Mouse (Mus musculus) heart, embryonic 13.5 days (tissue): ENCODE measurements around the gene Cyp27a1. TPM values are rescaled to one million over a fixed set of nuclear protein-coding genes. Genes with fewer than 3 reads are reported as not detected.
A peak's percentile ranks its signal among the peaks of the same experiment; 100 is the strongest.

Source experiments
- ATAC-seq: fragments of 200-750 bp; cut with Nextera tagmentation; 2 replicates; pipeline ENCODE4 v1.8.0; 2017; ENCODE audit warnings: moderate TSS enrichment; ENCODE audit not compliant: insufficient number of reproducible peaks, low FRiP score, low TSS enrichment; ENCODE audit errors: extremely low read depth
- H3K27ac ChIP-seq: fragments of 300-500 bp; sonication (generic); replicated peaks from 2 replicates; pipeline ENCODE4 v1.5.1; 2015; ENCODE audit warnings: moderate library complexity, mild to moderate bottlenecking, inconsistent platforms
- H3K27me3 ChIP-seq: fragments of 300-500 bp; sonication (generic); replicated peaks from 2 replicates; pipeline ENCODE4 v1.6.1; 2015; ENCODE audit warnings: mild to moderate bottlenecking, inconsistent platforms
- H3K36me3 ChIP-seq: fragments of 300-500 bp; sonication (generic); 2 replicates; pipeline ENCODE4 v1.6.1; 2015; ENCODE audit warnings: mild to moderate bottlenecking, inconsistent platforms
- H3K4me1 ChIP-seq: fragments of 300-500 bp; sonication (generic); 2 replicates; pipeline ENCODE4 v1.6.1; 2015; ENCODE audit warnings: inconsistent platforms
- H3K4me2 ChIP-seq: fragments of 300-500 bp; sonication (generic); 2 replicates; pipeline ENCODE4 v1.6.1; 2015; ENCODE audit warnings: inconsistent platforms, mild to moderate bottlenecking, moderate library complexity
- H3K4me3 ChIP-seq: fragments of 300-500 bp; sonication (generic); 2 replicates; pipeline ENCODE4 v1.5.1; 2015; ENCODE audit warnings: moderate library complexity, mild to moderate bottlenecking, inconsistent platforms
- H3K9ac ChIP-seq: fragments of 300-500 bp; sonication (generic); 2 replicates; pipeline ENCODE4 v1.6.1; 2015; ENCODE audit warnings: inconsistent platforms, mild to moderate bottlenecking, moderate library complexity
- H3K9me3 ChIP-seq: fragments of 300-500 bp; sonication (generic); 2 replicates; pipeline ENCODE4 v1.6.1; 2016; ENCODE audit warnings: inconsistent platforms
- WGBS: fragments of 180-500 bp; shearing (Covaris S2); methylation state at CpG from one replicate; pipeline ENCODE4 v1.1.7; 2015; ENCODE audit warnings: mixed read lengths; 5-methylcytosine and 5-hydroxymethylcytosine counted together
- polyA plus RNA-seq: library from polyadenylated mRNA; unstranded; fragments of >200 nt; fragmentation: Nextera tagmentation; extraction: Ambion mirVana; gene quantifications from 2 replicates; pipeline ENCODE4 v1.2.1, GENCODE M21; 2015

The Cyp27a1 gene
- polyA plus RNA-seq, 1 experiment from 2014 or later: 11.1 TPM

DNA sequence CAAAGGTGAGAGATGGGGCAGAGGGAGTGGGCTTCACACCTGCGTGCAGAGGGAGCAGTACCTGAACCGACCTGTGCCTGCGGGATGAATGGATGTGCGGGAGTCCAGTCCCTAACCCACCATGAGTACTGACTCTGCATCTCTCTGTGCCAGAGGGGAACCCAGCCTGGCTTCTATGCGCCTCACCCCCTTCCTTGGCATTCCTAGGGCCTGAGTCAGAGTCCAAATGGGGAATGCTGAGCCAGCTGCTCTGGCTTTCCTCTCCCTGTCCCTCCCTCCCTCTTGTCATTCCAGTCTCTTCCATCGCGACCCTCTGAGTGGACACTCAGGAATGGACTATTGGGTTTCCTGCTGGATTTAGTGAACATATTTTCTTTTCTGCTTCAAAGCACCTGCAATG, 35.9 kb downstream of the Cyp27a1 start:
- peak; percentile 39; the same call in 1 of the 2 replicates for ATAC-seq
- Histone ChIP-seq H3K27ac (peak overlapping the region; percentile 88), H3K9ac (peak overlapping the region; percentile 78)

DNA sequence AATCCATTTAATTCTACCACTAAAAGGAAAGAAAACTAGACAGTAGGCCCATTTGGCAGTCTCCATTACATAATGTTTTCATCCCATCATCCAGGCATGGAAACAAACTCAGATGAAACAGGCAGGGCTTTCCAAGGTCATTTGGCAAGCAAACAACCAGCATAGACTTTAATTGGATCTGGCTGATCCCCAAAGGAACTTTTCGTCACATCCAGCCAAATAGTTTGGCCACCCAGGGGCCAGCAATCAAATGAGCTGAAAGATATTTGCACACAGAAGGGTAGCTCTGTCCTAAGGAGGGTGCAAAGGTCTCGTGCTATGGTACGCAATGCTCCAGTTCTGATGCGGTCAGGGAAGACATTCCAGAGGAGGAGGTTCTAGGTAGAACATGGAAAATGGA, 37.3 kb downstream of the Cyp27a1 start:
- peaks cover 3% of the 10 kb centered on the region for H3K27me3 ChIP-seq
- no peak overlapping the region for H3K27ac ChIP-seq
- no peaks in the 10 kb centered on the region for H3K36me3 ChIP-seq
- H3K9me3 ChIP-seq: no peaks in the 10 kb centered on the region
- H3K4me1 ChIP-seq: peaks cover 38% of the 10 kb centered on the region
- H3K4me3 ChIP-seq: no peak overlapping the region
- ATAC-seq: no peak
- 82% methylated on average over 4 of the region's 4 CpGs for WGBS
- H3K4me2 ChIP-seq: no peak overlapping the region
- H3K9ac ChIP-seq: no peak overlapping the region

More for the DNA sequence above, 35.9 kb downstream of the Cyp27a1 start:
- WGBS: 27% methylated on average over 7 of the region's 7 CpGs
- Histone ChIP-seq H3K4me3 (peak overlapping the region; percentile 51), H3K4me2 (peak overlapping the region; percentile 69), H3K27me3 (peaks cover 3% of the 10 kb centered on the region), H3K9me3 (no peaks in the 10 kb centered on the region), H3K4me1 (peaks cover 38% of the 10 kb centered on the region), H3K36me3 (no peaks in the 10 kb centered on the region)

DNA sequence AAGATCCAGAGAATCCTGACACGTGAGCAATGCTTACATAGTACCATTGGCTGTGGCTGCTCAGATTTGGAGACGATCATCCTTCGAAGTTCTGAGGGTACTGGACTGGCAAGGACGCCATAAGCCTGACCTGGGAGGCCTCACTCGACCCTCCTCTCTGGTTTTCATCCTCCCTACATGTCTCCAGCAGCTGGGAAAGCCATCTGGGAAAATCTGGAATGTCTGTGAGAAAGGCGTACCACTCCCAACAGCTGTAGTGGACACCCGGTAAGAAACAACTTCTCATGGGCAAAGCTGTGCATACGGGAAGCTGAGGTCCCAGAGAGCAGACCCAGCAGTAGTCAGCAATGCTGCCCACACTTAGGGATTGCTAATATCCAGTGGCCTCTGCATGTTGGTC, 38.8 kb downstream of the Cyp27a1 start:
- H3K4me3 ChIP-seq: no peak overlapping the region
- 80% methylated on average over 8 of the region's 8 CpGs for WGBS
- H3K9me3 ChIP-seq: no peaks in the 10 kb centered on the region
- H3K4me2 ChIP-seq: no peak overlapping the region
- H3K27ac ChIP-seq: no peak overlapping the region
- peaks cover 34% of the 10 kb centered on the region for H3K4me1 ChIP-seq
- H3K27me3 ChIP-seq: peaks cover under 1% of the 10 kb centered on the region
- H3K36me3 ChIP-seq: no peaks in the 10 kb centered on the region
- ATAC-seq: no peak
- H3K9ac ChIP-seq: no peak overlapping the region

DNA sequence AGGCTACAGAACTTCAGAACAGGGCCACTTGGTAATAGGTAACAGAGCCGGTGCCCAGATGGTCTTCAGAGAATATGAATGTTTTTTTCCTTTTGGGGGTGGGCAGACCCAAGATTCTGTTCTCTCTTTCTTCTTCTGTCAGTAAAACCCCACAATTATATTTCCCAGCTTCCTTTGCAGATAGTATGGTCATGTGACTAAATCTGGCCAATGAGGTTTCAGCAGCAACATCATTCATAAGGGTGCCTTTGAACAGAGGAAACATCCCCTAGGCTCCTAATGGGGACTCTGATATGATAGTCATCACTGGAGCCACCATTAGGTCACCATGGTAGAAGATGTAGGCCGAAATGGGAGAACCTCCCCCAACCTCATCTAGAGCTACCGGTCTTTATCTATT, 39.5 kb downstream of the Cyp27a1 start:
- H3K27ac ChIP-seq: no peak overlapping the region
- no peaks in the 10 kb centered on the region for H3K9me3 ChIP-seq
- 90% methylated on average over 3 of the region's 3 CpGs for WGBS
- no peak for ATAC-seq
- no peaks in the 10 kb centered on the region for H3K36me3 ChIP-seq
- peaks cover 27% of the 10 kb centered on the region for H3K4me1 ChIP-seq
- no peak overlapping the region for H3K9ac ChIP-seq
- H3K4me2 ChIP-seq: no peak overlapping the region
- no peaks in the 10 kb centered on the region for H3K27me3 ChIP-seq
- no peak overlapping the region for H3K4me3 ChIP-seq

DNA sequence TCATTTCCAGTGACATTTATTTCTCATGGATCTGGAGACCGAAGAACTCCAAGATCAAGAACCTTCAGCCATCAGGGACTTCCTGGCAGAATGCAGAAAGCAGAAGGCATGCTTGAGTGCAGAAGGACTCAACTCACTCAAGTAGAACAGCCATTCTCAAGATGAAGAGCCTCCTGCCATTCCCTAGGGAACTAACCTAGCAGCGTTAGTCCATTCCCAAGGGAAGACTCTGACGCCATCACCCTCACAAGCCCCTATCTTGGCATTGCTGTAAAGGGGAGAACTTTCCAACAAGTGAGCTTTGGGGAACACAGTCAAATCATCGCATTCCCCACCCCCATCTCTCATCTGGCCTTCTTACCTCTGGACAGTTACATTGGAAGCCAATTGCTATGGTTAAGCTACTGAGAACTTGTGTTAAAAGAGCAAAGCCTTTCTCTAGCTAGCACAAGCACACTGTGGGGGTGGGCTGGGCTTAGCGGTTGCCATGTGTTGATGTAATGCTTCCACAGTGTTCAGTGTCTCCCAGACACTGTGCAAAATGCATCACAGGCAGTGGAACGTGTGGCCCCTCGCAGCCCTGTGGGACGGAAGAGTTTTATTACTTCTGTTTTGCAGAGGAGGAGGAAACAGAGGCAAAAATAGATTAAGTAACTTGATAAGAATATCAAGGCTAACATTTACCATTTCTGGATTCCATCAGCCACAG, 40.0 kb downstream of the Cyp27a1 start:
- Histone ChIP-seq H3K27ac (no peak overlapping the region), H3K4me1 (peaks cover 22% of the 10 kb centered on the region), H3K4me3 (no peak overlapping the region), H3K9me3 (no peaks in the 10 kb centered on the region), H3K9ac (no peak overlapping the region), H3K36me3 (no peaks in the 10 kb centered on the region), H3K4me2 (no peak overlapping the region), H3K27me3 (no peaks in the 10 kb centered on the region)
- WGBS: 75% methylated on average over 8 of the region's 8 CpGs
- ATAC-seq: no peak

DNA sequence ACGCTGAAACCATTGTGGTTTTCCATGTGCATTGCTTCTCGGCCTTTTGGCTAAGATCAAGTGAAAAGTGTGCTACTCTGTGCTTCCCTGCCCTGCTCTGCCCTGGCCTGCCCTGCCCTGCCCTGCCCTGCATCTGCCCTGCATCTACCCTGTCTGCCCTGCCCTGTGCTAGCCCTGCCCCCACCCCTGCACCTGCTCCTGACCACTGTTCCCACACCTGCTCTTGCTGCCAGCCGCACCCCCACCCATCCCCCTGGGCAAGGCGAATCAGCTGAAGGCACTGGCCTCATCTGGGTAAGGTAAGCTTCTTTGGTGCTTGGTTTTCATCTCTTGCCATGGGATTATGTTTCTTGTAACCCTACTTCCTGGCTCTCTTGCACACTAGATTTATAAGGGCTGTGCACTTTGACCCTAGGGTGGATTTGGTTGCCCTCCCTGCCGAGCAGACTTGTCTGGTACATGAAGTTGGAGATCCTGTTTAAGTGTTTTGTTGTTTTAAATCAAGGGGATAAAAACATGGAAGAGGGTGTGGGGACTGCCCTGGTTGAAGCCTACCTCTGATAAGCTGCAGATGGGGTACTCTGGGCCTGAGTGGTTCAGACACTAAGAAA, 40.9 kb downstream of the Cyp27a1 start:
- Histone ChIP-seq H3K36me3 (no peaks in the 10 kb centered on the region), H3K9me3 (no peaks in the 10 kb centered on the region), H3K4me3 (no peak overlapping the region), H3K27me3 (no peaks in the 10 kb centered on the region), H3K4me1 (peaks cover 14% of the 10 kb centered on the region), H3K27ac (no peak overlapping the region), H3K9ac (no peak overlapping the region), H3K4me2 (no peak overlapping the region)
- WGBS: 63% methylated on average over 5 of the region's 5 CpGs
- no peak for ATAC-seq

DNA sequence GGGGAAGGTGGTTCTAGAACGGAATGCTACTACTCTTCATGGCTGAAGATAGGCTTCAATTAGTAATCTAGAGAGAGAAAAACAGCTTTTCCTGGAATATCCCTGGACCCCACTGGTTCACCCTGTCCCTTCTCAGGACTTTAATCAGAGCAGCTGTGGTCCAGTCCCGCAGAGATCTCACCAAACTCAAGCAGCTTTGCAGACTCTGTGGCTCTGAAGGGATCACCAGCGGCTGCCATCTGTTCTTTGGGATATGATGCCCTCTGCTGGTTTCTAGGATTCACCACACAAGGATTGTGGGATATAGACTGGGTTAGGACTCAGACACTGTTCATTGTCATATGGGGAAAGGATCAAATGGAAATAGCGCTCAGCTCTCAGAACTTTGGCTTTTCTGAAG, 46.4 kb downstream of the Cyp27a1 start:
- ATAC-seq: no peak
- no peak overlapping the region for H3K4me3 ChIP-seq
- no peaks in the 10 kb centered on the region for H3K9me3 ChIP-seq
- no peak overlapping the region for H3K4me2 ChIP-seq
- H3K9ac ChIP-seq: no peak overlapping the region
- peaks cover 22% of the 10 kb centered on the region for H3K27me3 ChIP-seq
- 14% methylated on average over 4 of the region's 4 CpGs for WGBS
- H3K36me3 ChIP-seq: no peaks in the 10 kb centered on the region
- H3K27ac ChIP-seq: no peak overlapping the region
- no peaks in the 10 kb centered on the region for H3K4me1 ChIP-seq

DNA sequence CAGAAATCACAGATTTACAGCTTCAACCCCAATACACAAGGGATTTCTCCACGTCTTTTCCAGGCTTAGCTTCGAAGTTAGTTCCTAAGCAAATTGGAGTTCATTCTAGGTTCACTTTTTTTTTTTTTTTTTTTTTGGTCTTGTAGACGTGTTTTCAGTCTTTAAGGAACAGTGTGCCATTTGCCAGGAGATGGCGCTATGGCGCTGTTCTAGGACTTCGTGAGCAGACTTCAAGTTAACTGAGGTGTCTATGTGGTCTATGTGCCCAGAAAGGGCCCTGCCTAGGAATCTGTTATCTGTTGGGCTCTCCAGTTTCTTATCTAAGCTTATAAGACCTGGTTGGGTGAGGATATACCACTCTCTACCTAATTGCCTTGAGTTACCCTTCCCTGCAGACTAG, 49.7 kb downstream of the Cyp27a1 start:
- Histone ChIP-seq H3K36me3 (no peaks in the 10 kb centered on the region), H3K4me2 (no peak overlapping the region), H3K27ac (no peak overlapping the region), H3K4me1 (no peaks in the 10 kb centered on the region), H3K9ac (no peak overlapping the region), H3K4me3 (no peak overlapping the region), H3K27me3 (peaks cover 54% of the 10 kb centered on the region), H3K9me3 (no peaks in the 10 kb centered on the region)
- ATAC-seq: no peak
- WGBS: 4% methylated on average over 6 of the region's 6 CpGs

DNA sequence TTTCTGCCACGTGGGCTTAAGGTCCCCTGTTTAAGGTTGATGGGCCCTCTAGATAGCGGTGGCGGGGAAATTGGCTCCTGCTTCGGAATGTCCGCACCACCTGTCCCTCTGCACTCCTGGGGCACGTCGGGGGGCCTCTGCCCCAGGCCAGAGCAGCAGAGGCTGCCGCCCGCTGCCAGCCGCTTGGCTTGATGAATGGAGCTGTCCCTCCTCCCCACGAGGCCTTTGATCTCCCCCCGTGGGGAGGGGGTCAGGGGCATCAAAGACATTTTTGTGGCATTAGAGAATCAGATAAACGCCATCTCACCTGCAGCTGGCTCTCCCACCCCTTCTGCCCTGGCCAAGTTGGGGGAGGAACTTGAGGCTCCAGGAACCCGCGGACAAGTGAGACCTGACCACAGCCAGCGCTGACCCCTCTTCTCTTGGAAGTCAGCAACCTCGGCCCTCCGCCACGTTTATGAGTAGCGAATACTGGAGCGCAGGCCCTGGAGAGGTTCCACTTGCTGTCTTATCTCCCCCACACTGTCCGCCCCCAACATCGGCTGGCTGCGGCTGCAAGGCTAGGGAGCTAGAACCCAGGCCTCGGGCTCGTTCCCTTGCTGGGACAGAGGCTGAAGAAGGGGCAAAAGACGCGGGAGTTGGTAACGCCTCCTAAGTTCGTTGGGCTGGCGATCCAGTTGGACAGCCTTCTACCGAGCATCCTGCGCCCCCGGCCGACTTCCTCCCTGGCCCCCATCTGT, 57.5 kb downstream of the Cyp27a1 start:
- H3K27ac ChIP-seq: no peak overlapping the region
- H3K9ac ChIP-seq: peak overlapping the region; percentile 77
- no peaks in the 10 kb centered on the region for H3K36me3 ChIP-seq
- H3K9me3 ChIP-seq: no peaks in the 10 kb centered on the region
- ATAC-seq: no peak
- H3K4me3 ChIP-seq: peak overlapping the region; percentile 58
- peaks cover 44% of the 10 kb centered on the region for H3K4me1 ChIP-seq
- peaks cover 96% of the 10 kb centered on the region for H3K27me3 ChIP-seq
- peak overlapping the region; percentile 90 for H3K4me2 ChIP-seq
- 1% methylated on average over 35 of the region's 35 CpGs for WGBS

DNA sequence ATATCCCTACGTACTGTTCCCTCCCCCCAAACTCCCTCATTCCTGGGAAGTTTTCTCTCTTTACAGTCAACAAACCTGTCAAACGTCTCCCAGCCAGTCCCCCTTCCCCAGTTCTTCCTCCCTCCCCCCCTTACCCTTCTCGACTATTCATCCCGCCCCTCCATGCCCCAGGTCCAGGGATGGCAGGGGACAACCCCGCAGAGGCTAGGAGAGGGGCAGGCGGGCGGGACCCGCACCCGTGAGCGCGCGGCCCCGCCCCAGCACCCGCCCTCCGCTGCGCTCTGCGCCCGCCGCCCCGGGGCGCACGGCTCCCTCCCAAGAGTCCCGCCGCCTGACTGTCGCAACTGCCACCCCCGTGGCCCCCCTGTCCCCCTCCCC, 58.1 kb downstream of the Cyp27a1 start:
- H3K4me2 ChIP-seq: peak overlapping the region; percentile 90
- 3% methylated on average over 5 of the region's 26 CpGs for WGBS
- H3K27ac ChIP-seq: no peak overlapping the region
- H3K4me3 ChIP-seq: peak overlapping the region; percentile 58
- H3K4me1 ChIP-seq: peaks cover 47% of the 10 kb centered on the region
- no peak for ATAC-seq
- peaks cover 97% of the 10 kb centered on the region for H3K27me3 ChIP-seq
- H3K9me3 ChIP-seq: no peaks in the 10 kb centered on the region
- peak overlapping the region; percentile 77 for H3K9ac ChIP-seq
- H3K36me3 ChIP-seq: no peaks in the 10 kb centered on the region

DNA sequence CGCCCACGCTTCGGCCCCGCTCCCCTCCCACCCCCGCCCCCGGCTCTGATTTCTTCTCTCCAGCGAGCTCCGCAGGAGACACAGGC, 58.3 kb downstream of the Cyp27a1 start, which contains the start of gene Wnt6:
Gene Wnt6, plus strand, starts transcription at position 48 of the 86 bp plus-strand sequence.
- no peak within 1 kb of the TSS for H3K27ac ChIP-seq
- H3K9ac ChIP-seq: peak within 1 kb of the TSS; percentile 77
- 0% methylated on average over 3 of the region's 8 CpGs for WGBS
- H3K36me3 ChIP-seq: no peaks in the 10 kb centered on the region
- H3K4me3 ChIP-seq: peak within 1 kb of the TSS; percentile 58
- ATAC-seq: no peak
- no peaks in the 10 kb centered on the region for H3K9me3 ChIP-seq
- peaks cover 97% of the 10 kb centered on the region for H3K27me3 ChIP-seq
- H3K4me2 ChIP-seq: peak within 1 kb of the TSS; percentile 90
- peaks cover 47% of the 10 kb centered on the region for H3K4me1 ChIP-seq
